Mouse (Mus musculus): ENCODE results near the gene Serpinb9d. TPM values are rescaled to one million over a fixed set of nuclear protein-coding genes. Genes with fewer than 3 reads are reported as not detected.
"Not testable (repeated sequence)": the region's sequence is repeated elsewhere in the genome, so short reads cannot be mapped to it uniquely, and the experiment has no call there.

Serpinb9d gene
- polyA plus RNA-seq (2021): 1.7 TPM

- TF ChIP-seq CTCF (IDR thresholded peaks at IDR 0.05): no peak
- CTCF ChIA-PET: no interaction called here
- DNase-seq (ENCODE audit: low read depth, low spot score): no peak
- in situ Hi-C loops (cut with MboI; ENCODE audit: low pct_unique_long_range_greater_than_20kb): no loop called here
- ATAC-seq: no peak
- H3K27me3 ChIP-seq: no peaks in the 10 kb centered on the region
- POLR2A ChIA-PET: no interaction called here
Measured at GRCm38 (mm10) chr13:33192659-33193058, at the start of gene Serpinb9d. TSS of gene Serpinb9d (plus strand) at chr13:33192959.

- ATAC-seq (no peak), DNase-seq (ENCODE audit: low read depth, low spot score) (no peak)
- TF ChIP-seq CTCF (IDR thresholded peaks at IDR 0.05): no peak
- in situ Hi-C loops (cut with MboI; ENCODE audit: low pct_unique_long_range_greater_than_20kb): loop anchor here (5.0 kb wide), 1 partner anchor 42 kb away; no protein-coding TSS in a partner anchor
- CTCF ChIA-PET: no interaction called here
- H3K27me3 ChIP-seq: peaks cover 2% of the 10 kb centered on the region
- POLR2A ChIA-PET: no interaction called here
Measured at GRCm38 (mm10) chr13:33159642-33160041, 33.1 kb upstream of the Serpinb9d start, which contains the start of gene Serpinb9c. TSS of gene Serpinb9c (minus strand) at chr13:33159742.

GRCm38 (mm10) chr13:33190486-33190885 is 2.3 kb upstream of the Serpinb9d start:
- DNase-seq (ENCODE audit: low read depth, low spot score); H3K27me3 ChIP-seq; POLR2A ChIA-PET; in situ Hi-C loops (cut with MboI; ENCODE audit: low pct_unique_long_range_greater_than_20kb); ATAC-seq: not testable (repeated sequence)
- CTCF ChIA-PET: interaction anchor here (0.7 kb wide), 1 partner anchor 12 kb away, joined by 3 read pairs; no protein-coding TSS in a partner anchor

- DNase-seq (ENCODE audit: low read depth, low spot score) (no peak), ATAC-seq (no peak)
- no peaks in the 10 kb centered on the region for H3K27me3 ChIP-seq
- TF ChIP-seq CTCF (IDR thresholded peaks at IDR 0.05): peak; percentile 23
- in situ Hi-C loops (cut with MboI; ENCODE audit: low pct_unique_long_range_greater_than_20kb): no loop called here
- ChIA-PET CTCF (no interaction called here), POLR2A (no interaction called here)
Measured at GRCm38 (mm10) chr13:33199740-33200139, 7.0 kb downstream of the Serpinb9d start.

GRCm38 (mm10) chr13:33249312-33249711 is 56.6 kb downstream of the Serpinb9d start, which contains the start of gene Serpinb9e:
TSS of gene Serpinb9e (plus strand) at chr13:33249612.
- in situ Hi-C loops (cut with MboI; ENCODE audit: low pct_unique_long_range_greater_than_20kb); POLR2A ChIA-PET: not testable (repeated sequence)

More at GRCm38 (mm10) chr13:33249312-33249711, 56.6 kb downstream of the Serpinb9d start, which contains the start of gene Serpinb9e:
- H3K27me3 ChIP-seq; DNase-seq (ENCODE audit: low read depth, low spot score); CTCF ChIA-PET; ATAC-seq: not testable (repeated sequence)

Other genes with a start within 250 kb of the Serpinb9d start
- gene Serpinb6b, start 227.8 kb upstream of the Serpinb9d start, polyA plus RNA-seq (2021): 91.5 TPM
- 69.0 TPM for gene Serpinb9, start 189.7 kb upstream of the Serpinb9d start, polyA plus RNA-seq (2021)
- 8.2 TPM for gene Serpinb9b, start 165.5 kb upstream of the Serpinb9d start, polyA plus RNA-seq (2021)
- gene Serpinb1b, start 114.4 kb upstream of the Serpinb9d start, polyA plus RNA-seq (2021): 5.1 TPM
- 0.74 TPM for gene Serpinb9c, start 33.2 kb upstream of the Serpinb9d start, polyA plus RNA-seq (2021)
- 0.87 TPM for gene Serpinb9e, start 56.7 kb downstream of the Serpinb9d start, polyA plus RNA-seq (2021)
- gene Serpinb9f, start 131.1 kb downstream of the Serpinb9d start, polyA plus RNA-seq (2021): 0.33 TPM
- 0.28 TPM for gene Gm11397, start 202.8 kb downstream of the Serpinb9d start, polyA plus RNA-seq (2021)

Measured in Patski (cell line).